Mouse (Mus musculus) mature B cell (primary cell): ENCODE measurements around the gene Klc2.
"Not testable (repeated sequence)": the region's sequence is repeated elsewhere in the genome, so short reads cannot be mapped to it uniquely, and the experiment has no call there.

Experiments used
- in situ Hi-C: fragments of 300-500 bp; cut with MboI; formaldehyde crosslinking; loops from 2 replicates; pipeline ENCODE4 v1.14.3; 2019

Klc2 gene

DNA sequence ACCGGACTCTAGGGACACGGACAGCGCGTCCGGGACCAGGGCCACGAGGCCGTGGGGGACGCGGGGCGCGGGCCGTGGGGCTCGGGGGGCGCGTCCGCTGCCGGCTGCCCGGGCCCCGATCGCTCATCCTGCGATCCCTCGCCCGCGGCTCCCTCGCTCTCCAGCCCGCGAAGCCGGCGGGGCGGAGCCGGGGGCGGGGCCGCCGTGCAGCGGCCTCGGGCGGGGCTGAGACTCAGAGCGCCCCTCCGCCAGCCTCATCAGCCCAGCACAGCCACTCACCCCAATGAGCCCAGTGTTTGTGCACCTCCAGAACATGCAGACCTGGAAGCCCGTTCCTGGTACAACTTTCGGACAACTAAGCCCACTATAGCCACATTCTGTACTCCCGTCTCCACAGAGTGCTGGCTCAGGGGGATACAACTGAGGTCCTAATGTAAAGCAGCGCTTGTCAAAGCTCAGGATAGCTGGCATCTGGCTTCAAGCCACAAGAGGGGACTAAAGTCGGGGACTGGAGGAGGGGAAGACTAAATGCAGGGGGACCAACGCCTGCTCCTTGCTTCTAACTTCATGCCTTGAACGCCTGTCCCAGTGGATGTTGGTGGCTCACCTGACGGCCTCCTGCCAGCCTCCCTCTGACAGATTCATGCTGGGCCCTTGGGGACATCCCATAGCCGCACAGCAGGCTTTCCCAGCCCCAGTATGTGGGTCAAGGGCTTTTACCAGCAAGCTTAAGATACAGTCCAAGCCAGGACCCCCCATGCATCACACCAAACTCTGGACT lies 19.8 kb downstream of the Klc2 start, which contains the start of gene Cnih2:
Gene Cnih2 (minus strand): TSS at position 159 of the 781 bp plus-strand sequence.
- in situ Hi-C loops: no loop called here

DNA sequence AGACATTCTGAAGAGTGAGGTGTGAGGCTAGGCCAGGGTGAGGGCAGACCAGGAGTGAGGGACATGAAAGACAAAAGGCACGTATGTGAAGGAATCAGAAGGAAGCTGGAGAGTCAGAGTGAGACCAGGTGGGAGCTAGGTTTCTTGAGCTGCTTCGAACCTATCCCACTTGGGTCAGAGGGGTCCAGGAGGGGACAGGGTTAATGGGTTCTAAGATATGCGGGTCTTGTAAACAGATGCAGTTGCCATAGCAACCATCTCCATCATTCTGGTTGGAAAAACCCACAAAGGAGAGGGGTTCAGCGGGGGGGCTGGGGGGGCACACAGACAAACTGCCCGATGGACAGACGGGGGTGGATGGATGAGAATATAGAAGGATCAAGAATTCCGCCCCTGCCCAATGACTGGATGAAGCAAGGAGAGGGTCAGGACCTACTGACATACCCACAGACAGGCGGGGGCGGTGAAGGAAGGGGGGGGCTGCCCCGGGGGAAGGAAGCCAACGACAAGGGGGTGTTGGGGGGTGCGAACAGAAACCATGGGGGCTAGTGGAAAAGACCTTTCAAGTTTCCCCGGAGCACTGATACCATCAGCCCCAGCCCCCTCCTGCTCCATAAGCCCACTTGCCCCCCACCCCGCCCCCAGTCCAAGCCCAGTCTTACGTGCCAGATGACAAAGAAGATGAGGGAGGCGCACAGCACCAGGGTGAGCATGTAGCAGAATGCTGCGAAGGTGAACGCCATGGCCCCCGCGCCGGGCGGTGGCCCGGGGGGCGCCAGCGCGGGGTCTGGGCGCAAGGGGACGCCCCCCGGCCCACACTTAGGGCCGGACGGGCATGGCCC lies 20.6 kb downstream of the Klc2 start:
- in situ Hi-C loops: no loop called here

DNA sequence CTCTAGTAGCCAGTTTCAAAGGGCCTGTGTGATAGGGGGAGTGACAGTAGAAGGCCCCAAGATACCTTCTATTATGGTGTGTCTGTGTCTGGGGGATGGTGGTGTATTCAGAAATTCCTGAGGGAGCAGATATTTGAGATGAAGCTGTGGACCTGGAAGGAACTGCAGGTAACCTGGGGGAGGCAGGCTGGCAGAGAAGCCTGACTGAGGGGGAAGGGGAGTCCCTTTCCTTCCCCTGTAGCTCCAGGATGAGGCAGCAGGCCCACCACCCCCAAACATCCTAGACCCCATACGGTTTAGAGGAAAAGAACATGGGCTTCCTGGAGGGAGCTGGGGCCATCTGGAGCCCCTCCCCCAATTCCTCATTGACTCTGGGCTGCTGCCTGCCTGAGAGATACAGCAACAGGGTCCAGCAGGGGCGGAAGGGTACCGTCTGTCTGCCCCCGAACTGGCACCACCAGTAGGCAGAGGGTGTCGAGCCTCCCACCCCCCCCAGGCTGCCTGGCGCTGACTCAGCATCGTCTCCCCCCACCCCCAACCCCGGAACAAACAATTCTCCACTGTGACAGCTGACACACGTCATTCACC lies 22.4 kb downstream of the Klc2 start:
- in situ Hi-C loops: no loop called here

DNA sequence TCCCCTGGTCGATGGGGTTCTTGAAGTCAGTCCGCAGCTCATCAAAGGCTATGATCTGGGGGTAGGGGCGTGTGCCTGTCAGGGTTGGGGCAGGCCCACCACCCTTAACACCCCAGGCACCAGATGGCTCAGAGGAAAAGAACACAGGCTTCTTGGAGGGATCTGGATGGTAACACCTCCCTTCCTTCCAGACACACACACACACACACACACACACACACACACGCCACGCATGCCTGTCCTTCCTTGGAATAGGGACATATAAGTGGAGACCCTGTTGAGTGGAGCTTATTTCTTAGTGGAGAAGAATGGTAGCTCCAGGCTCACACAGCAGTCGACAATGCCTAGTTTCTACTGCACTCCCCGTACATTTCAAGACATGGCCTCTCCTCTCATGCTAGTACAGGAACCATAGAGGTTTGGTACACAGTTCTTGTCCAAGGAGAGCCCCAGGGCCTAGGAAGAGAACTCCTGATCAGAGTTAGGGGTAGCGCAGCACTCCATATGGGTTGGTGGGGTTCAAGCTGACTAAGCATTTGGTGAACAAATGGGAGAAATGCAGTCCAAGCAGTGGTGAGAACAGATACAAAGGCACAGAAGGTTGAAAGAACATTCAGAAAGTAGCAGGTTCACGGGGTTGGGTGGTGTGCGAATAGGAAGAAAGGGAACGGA lies 23.5 kb downstream of the Klc2 start:
- in situ Hi-C loops: no loop called here

DNA sequence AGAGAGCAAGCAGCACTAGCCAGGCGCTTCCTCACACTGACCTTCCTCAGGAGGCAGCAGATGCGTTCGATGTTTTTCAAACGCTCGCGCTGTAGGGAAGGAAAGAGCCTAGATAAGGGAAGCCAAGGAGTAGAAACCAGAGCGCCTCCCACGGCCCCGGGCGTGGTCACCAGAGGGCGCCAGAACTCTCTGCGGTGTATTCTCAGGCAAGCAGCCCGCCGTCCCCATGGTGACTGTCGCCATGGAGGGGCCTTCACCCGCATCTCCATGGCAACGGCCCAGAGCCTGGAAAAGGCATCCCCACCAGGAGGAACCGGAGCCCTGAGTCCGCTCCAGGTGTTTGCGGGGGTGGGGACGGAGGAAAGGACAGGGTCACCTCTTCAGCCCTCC lies 24.1 kb downstream of the Klc2 start:
- in situ Hi-C loops: no loop called here

DNA sequence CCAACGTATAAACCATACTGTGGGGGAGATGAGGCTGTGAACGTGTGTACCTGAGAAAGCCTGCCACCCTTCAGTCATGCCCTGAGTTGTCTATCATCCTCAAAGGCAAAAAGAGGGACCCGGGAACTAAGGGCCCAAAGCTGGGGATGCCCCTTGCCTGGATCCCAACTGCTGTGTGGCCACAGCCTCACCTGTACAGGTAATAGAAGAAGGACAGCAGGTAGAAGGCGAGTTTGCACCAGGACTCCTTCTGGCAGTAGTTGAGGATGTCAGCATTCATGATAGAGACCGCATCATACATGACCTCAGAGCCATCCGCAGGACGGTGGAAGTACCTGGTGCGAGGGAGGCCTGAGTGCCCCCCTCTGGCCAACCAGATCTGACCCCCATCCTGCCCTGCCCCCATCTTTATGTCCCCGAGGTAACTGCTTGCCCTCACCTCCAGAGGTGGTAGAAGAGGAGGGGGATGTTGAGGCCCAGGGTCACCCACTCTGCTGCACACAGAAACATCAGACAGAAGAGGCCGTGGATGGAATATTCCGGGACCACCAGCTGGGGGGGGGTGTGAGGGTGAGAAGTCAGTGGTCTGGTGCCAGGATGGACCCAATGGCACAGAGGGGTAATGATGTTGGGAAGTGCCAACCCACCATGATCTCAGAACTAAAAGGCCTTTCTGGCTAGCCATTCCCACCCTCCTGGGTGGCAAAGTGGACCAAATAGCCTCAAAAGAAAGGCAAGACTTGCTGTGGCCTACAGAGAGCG lies 24.7 kb downstream of the Klc2 start:
- in situ Hi-C loops: no loop called here

DNA sequence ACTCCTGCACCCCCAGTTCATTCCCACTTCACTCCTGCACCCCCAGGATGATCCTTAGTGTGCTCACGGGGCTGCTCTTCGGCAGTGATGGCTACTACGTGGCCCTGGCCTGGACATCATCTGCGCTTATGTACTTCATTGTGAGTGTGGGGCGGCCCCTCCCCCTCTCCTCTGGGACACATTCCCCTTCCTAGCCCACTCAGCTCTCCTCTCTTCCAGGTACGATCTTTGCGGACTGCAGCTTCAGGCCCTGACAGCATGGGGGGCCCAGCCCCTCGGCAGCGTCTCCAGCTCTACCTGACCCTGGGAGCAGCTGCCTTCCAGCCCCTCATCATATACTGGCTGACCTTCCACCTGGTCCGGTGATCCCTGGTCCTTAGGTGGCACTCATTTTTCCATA lies 26.3 kb downstream of the Klc2 start:
- in situ Hi-C loops: no loop called here

DNA sequence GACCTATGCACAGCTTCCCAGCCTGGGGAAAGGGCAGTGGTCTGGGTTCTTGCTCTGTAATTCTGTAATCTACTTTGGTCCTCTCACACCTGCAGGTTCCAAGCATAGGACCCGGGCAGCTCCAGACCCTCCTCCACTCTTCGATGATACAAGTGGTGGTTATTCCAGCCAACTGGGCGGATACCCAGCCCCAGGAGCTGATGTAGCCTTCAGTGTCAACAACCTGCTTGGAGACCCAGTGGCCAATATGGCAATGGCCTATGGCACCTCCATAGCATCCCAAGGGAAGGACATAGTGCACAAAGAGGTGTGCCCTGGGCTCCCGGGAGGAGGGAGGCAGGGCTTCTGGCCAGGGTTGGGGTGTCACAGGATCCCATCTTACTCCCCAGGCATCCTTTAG lies 29.0 kb downstream of the Klc2 start:
- in situ Hi-C loops: no loop called here

DNA sequence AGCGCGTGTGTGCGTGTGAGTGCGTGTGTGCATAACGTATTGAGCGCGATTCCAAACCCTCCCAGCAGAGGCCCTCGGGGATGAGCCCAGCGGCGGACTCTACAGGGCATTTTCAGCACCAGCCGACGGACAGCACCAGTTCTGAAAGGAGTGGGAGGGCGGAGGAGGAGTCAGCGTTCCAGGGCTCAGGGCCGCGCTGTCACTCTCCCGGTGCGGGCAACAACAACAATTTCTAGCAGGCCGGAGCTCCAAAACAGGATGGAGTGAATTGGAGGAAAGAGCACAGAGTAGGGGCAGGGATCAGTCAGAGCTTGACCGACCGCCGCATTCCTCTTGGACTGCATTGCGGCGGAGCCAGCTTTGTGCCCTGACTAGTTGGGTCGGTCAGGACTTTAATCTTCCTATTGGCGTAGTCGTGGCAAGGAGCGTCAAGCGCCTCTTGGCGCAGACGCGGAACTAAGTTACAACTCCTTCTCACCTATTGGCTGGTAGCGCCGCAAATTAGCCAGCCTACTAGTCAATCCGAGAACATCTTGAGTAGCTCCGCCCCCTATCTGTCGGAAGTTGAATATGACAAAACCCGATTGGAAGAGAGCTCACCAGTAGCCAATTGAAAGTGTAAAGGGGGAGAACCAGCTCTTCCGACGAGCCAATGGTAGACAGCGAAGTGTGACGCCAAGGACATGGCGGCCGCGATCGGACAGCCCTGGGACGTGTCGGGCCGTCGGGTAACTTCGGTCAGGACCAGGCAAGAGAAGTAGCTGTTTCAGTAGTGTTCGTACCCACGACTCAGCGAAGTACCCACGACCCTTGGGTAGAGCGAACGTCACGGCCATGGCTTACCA lies 30.3 kb downstream of the Klc2 start, which contains the start of gene Yif1a:
Gene Yif1a (plus strand): TSS at position 655 of the 845 bp plus-strand sequence.
- in situ Hi-C loops: no loop called here

DNA sequence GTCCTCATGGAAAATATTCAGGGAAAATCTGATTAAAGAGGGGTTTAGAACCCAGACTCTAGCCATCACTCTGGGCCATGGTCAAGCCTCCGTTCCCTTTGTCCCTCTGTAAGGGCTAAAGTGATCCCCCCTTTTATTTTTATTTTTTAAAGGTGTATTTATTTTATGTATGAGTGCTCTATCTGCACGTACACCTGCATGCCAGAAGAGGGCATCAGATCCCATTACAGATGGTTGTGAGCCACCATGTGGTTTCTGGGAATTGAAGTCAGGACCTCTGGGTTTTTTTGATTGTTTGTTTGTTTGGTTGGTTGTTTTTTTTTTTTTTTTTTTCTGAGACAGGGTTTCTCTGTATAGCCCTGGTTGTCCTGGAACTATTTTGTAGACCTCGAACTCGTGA lies 31.8 kb downstream of the Klc2 start:
- in situ Hi-C loops: not testable (repeated sequence)

DNA sequence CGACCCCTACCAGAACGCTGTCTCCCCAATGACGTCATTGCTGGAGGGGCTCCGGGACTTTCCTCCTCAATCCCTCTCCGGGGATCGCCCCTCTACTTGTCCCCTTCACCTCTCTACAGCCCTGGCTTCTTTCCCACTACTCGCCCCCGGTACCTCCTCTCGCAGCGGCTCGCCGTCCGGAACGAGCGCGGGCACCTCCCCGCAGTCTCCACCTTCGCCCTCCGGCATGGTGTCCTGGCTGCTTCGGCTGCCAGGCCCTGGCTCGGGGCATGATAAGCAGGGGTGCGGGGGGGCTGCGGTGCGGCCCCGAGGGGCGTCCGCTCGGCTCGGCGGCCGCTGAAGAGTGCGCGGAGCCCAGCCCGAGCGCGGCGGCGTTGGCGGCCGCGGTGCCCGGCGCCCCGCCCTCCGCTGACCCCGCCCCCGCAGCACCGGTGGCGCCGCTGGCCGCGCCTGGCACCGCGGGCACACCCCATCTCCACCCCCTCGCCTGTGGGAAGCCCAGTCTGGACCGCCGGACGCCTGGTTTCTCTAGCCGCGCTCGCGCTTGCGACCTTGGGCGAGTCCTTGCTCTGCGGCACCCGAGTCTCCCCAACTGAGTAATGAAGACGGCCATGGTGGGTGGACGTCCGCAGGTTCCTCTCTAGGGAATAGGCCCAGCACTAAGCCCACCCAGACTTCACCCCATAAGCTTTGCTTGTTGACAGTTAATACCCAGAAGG lies 33.1 kb downstream of the Klc2 start, which contains the start of gene Tmem151a:
Gene Tmem151a (minus strand): TSS at position 387 of the 719 bp plus-strand sequence.
- in situ Hi-C loops: no loop called here

DNA sequence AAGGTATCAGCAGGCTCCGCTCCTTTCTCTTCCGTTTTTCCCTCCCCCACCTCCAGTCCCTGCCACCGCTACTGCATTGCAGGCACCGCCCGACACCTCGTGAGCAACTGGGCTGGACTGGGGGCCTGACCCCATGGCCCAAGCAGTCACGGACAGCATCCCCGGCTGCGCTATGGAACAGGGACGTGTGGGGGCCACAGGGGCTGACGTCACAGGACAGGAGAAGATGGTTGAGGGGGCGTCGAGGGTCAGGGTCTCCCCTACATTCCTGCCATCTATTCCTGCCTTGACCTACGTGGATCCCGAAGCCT lies 33.6 kb downstream of the Klc2 start:
- in situ Hi-C loops: no loop called here

DNA sequence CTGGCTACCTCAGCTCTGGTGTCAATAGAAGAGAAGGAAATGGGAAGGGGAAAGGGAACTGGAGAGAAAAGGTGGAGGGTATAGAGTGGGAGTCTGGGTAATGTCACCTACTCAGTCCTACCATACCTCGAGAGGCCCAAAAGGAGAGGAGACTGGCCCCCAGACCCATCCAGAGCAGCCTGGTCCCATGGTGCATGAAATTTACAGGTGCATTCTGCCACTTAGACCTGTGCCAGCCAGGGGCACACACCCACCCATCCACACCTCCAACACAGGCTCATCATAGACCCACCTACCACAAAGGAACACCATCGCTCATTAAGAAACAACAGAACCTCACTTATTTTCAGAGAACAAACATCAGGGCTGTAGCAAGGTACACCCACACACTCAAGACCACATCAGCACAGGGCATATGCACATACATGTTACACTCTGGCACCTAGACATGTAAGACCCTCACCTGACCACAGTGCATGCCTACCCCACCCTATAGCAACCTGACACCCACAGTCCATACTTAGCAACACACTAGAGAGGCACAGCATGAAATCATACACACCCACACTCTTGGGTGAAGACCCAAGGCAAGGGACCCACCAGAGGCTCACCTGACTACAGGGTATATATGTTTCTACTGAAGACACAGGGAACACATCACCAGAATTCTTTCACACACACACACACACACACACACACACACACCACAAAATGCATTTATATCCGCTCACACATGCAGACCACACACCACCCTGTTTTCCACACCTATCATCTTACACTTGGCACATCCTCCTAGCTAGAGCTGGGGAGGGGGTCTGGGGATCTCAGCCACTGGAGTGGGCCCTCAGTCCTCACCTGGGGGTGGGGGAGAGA lies 34.2 kb downstream of the Klc2 start:
- in situ Hi-C loops: no loop called here

DNA sequence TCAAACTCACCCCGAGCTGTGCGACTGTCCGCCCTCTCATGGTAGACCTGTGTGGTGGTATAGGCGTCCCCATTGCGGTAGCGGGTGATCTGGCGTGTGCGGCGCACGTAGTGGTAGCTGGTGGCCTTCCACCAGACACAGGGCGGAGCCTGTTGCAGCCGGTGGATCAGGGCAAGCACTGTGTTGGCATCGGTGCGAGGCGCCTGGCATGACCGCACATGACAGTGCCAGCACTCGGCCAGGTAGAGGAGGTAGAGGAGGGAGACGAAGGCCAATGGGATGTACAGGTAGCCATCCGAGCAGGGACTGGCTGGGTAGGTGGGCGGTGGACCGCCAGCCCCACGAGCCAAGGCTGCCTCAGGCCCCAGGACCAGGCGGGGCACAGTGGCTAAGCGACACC lies 35.8 kb downstream of the Klc2 start:
- in situ Hi-C loops: no loop called here

DNA sequence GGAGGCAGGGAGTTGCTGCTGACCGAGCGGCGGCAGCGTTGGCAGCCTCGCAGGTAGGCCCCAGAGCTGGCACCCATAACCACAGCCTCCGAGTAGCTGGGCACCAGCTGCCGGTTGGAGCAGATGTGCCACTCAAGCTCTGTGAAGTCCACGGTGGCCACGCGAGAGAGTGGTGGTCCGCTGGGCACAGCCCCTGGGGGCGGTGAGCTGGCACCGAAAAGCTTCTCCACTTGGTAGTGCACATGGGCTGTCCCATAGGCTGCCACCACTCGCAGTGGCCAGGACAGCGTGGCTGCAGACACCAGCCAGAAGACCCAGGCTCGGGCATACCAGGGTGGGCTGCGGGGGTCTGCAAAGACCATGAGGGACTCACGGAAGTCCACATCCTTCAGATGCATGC lies 36.4 kb downstream of the Klc2 start:
- in situ Hi-C loops: no loop called here

DNA sequence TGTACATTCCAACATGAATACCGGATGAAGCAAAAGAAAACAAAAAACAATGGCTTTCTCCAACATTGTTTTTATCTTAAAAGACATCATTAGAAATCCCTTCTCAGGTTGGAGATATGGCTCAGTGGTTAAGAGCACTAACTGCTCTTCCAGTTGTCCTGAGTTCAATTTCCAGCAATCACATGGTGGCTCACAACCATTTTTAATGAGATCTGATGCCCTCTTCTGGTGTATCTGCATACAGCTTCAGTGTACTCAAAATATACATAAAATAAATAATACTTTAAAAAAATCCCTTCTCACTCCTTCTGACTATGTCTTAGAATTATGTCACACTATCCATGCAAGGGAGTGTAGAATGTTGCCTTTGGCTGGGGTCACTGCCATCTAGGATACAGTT lies 39.1 kb downstream of the Klc2 start:
- in situ Hi-C loops: no loop called here

DNA sequence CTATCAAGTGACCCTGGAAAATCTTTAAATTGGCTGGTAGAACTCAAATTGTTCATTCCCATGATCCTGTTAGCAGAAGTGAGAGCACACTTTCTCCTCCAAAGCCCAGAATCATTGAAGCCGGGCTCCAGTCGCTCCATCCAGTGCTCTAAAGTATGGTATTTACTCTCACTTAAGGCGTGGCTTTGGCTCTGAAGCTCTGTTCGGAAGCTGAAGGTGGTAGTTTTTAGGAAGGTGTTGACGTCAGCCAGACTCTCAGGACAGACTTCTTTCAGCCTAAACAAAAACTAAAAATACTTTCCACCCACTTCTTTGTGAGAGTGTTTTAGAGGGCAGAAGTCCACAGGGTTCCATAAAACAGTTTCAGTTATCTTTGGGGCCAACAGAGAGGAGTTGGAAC lies 44.8 kb downstream of the Klc2 start:
- in situ Hi-C loops: no loop called here

DNA sequence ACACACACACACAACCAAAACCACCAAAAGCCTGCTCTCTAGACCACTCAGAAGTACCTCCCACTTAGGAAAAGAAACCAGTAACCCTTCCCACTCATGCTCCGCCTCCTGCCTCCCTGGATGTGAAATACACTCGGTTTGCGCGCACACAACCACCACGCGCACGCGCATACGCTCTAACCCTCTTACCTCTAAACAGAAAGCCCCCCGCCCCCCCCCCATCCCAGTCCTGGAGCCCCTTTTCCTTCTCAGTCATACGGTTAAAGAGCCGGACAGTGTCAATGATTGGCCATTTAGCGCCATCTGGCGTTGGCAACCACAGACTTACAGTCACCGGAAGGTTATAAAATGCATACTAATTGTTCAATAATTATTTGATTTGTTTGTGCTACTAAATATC lies 45.3 kb downstream of the Klc2 start:
- in situ Hi-C loops: no loop called here
